Comparison of ENCODE assay signal across 26 mouse cellular contexts in the genomic region with DNA sequence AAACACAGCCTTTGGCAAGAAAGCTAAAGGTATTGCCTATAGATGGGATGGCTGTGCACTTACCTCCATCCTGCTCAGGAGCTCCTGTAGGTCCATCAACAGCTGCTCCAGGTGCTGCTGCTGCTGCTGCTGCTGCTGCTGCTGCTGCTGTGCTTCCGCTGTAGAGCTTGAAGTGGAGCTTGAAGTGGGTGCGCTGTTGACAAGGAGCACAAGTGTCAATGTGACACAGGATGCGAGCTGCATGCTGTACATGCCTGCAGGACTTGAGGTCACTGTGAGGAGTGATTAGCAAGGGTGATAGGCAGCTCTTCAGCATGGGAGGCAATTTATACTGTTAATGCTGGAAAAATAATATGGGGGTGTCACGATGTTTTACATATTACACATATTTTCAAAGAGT. TPM values are rescaled to one million over a fixed set of nuclear protein-coding genes. Genes with fewer than 3 reads are reported as not detected.
A peak's percentile ranks its signal among the peaks of the same experiment; 100 is the strongest.
DNase-seq lines count a peak whose midpoint lies in the region; ATAC-seq and TF ChIP-seq lines count a peak whose summit lies in the region.
"Had no signal": no experiment of that assay in that cellular context is flagged by ENCODE, and none has a peak within 500 bp of the region (broad histone marks: within the 10 kb centered on the region; RNA-seq: fewer than 3 reads in every experiment).

Gene Il2, minus strand, starts transcription at position 305 of the 400 bp plus-strand sequence.

- H3K27ac ChIP-seq in thymus, adult 2 months (ENCODE audit: control insufficient read depth, insufficient read depth, low read length), result no peak within 1 kb of the TSS
- H3K27ac ChIP-seq: embryonic facial prominence, embryonic 12.5 days; forebrain, embryonic 12.5 days; heart, embryonic 13.5 days; hindbrain, embryonic 13.5 days had no signal

- 84% methylated on average over 4 of the region's 4 CpGs for WGBS in thymus, adult 2 months

- TF ChIP-seq POLR2A in thymus, adult 2 months (IDR thresholded peaks at IDR 0.05; ENCODE audit: control insufficient read depth, extremely low read depth, insufficient read depth, low read length, poor library complexity), result no peak

- no peaks in the 10 kb centered on the region for H3K4me1 ChIP-seq in thymus, adult 2 months (replicated peaks; ENCODE audit: control insufficient read depth, insufficient read depth, low read length)
- H3K4me1 ChIP-seq: embryonic facial prominence, embryonic 12.5 days; forebrain, embryonic 12.5 days; hindbrain, embryonic 13.5 days had no signal

- H3K27me3 ChIP-seq in thymus, adult 2 months (ENCODE audit: control insufficient read depth, insufficient read depth, low read length), result no peaks in the 10 kb centered on the region
- H3K27me3 ChIP-seq: embryonic facial prominence, embryonic 12.5 days; forebrain, embryonic 12.5 days; heart, embryonic 13.5 days; hindbrain, embryonic 13.5 days had no signal

- TF ChIP-seq CTCF in thymus, adult 2 months (IDR thresholded peaks at IDR 0.05; ENCODE audit: borderline replicate concordance, control insufficient read depth, extremely low read depth, insufficient read depth, low read length, poor library complexity), result no peak

- peak; percentile 18 for DNase-seq in thymus, postnatal 14 days
- DNase-seq in thymus, adult 2 months, result no peak
- DNase-seq in CD4-positive, CD25-positive, alpha-beta regulatory T cell, adult 2 months (ENCODE audit: low read depth, low spot score), result peak; percentile 46
- DNase-seq in cerebellum, postnatal 14 days, result no peak
- DNase-seq in adrenal gland, postnatal 4 days (ENCODE audit: low spot score in 2 of 2), result no peak
- DNase-seq: adrenal gland, adult 2 months; adrenal gland, postnatal 25 days; cerebellum, adult 11 months; cerebellum, adult 8-10 months; cerebellum, postnatal 25 days; gastrocnemius, postnatal 14 days; heart, postnatal 10 days; kidney, adult 11 months had no signal

- no peaks in the 10 kb centered on the region for H3K36me3 ChIP-seq in thymus, adult 2 months (ENCODE audit: control insufficient read depth, insufficient read depth, low read length)
- H3K36me3 ChIP-seq: embryonic facial prominence, embryonic 12.5 days; forebrain, embryonic 12.5 days; heart, embryonic 13.5 days; hindbrain, embryonic 13.5 days had no signal

- ATAC-seq in activated CD4-positive, CD25-positive, alpha-beta regulatory T cell, adult 4 months, result peak; percentile 25
- peak; percentile 41; the same call in 1 of the 2 replicates for ATAC-seq in megakaryocyte, adult 5-6 weeks (ENCODE audit: poor library complexity, severe bottlenecking)
- ATAC-seq in erythroblast, adult 5-6 weeks (replicated peaks; ENCODE audit: low FRiP score, poor library complexity, severe bottlenecking), result no peak
- ATAC-seq: forebrain, embryonic 16.5 days had no signal

- H3K4me3 ChIP-seq in thymus, adult 2 months (ENCODE audit: control insufficient read depth, insufficient read depth, low read length), result no peak within 1 kb of the TSS
- H3K4me3 ChIP-seq: embryonic facial prominence, embryonic 12.5 days; forebrain, embryonic 12.5 days; heart, embryonic 13.5 days; hindbrain, embryonic 13.5 days had no signal

RNA-seq across cellular contexts. Expression of gene Il2, which starts in this region (rescaled TPM):
- 0.18 TPM in 1 of 2 replicates, not detected in the other for polyA plus RNA-seq in thymus, adult 2 months (2012; rRNA removed)
- 1 to 10 TPM; 1.1 to 1.7 TPM for polyA plus RNA-seq in activated CD4-positive, CD25-positive, alpha-beta regulatory T cell, adult 4 months (2017; shearing (Covaris generic))
- total RNA-seq in megakaryocyte, adult 5-6 weeks (2015), result 0.18 and 0.89 TPM in 2 replicates
- total RNA-seq in megakaryocyte, adult 5-6 weeks (2017), result not detected in 2 replicates
- 6.1 TPM in 1 of 2 replicates, not detected in the other for total RNA-seq in erythroblast, adult 5-6 weeks (2015; ENCODE audit: low replicate concordance)
- not detected in 2 replicates for total RNA-seq in erythroblast, adult 5-6 weeks (2017; ENCODE audit: low replicate concordance)
- total RNA-seq in adrenal gland, postnatal 4 days (2021), result not detected
- total RNA-seq: adrenal gland, adult 2 months; adrenal gland, postnatal 25 days; gastrocnemius, adult 18-20 months; gastrocnemius, postnatal 14 days; heart, adult 8-10 months; heart, postnatal 10 days; hematopoietic stem cell, adult 5-6 weeks; MEL had no signal
- polyA plus RNA-seq: adrenal gland, adult 2 months; gonadal fat pad, adult 2 months had no signal

Comparison
In these comparisons a context has a peak if more than half of its experiments do, and no peak if none do; other contexts are left out.
1. DNase-seq: peak in thymus, postnatal 14 days (single experiment) and CD4-positive, CD25-positive, alpha-beta regulatory T cell, adult 2 months (single experiment); none in thymus, adult 2 months (single experiment), cerebellum, postnatal 14 days (0 of 2) and adrenal gland, postnatal 4 days (0 of 2).
2. Peak in ATAC-seq in megakaryocyte, adult 5-6 weeks; RNA of the gene not detected or under 1 TPM.